Comparison of ENCODE assay signal across 26 mouse cellular contexts in genomic region chr5:53685623-53686022, GRCm38 (mm10). TPM values are rescaled to one million over a fixed set of nuclear protein-coding genes. Genes with fewer than 3 reads are reported as not detected.
DNase-seq lines count a peak whose midpoint lies in the region; ATAC-seq and TF ChIP-seq lines count a peak whose summit lies in the region.
"Had no signal": no experiment of that assay in that cellular context is flagged by ENCODE, and none has a peak within 500 bp of the region (broad histone marks: within the 10 kb centered on the region; RNA-seq: fewer than 3 reads in every experiment).

No protein-coding gene starts in this region.

- no peak overlapping the region for H3K4me3 ChIP-seq in liver, embryonic 12.5 days
- no peak overlapping the region for H3K4me3 ChIP-seq in liver, postnatal 0 days (ENCODE audit: low read depth, low read length)
- H3K4me3 ChIP-seq: forebrain, embryonic 10.5 days; forebrain, embryonic 13.5 days; heart, adult 2 months; heart, embryonic 10.5 days; heart, embryonic 13.5 days had no signal

- H3K36me3 ChIP-seq in liver, embryonic 12.5 days, result no peaks in the 10 kb centered on the region
- no peaks in the 10 kb centered on the region for H3K36me3 ChIP-seq in liver, postnatal 0 days (replicated peaks; ENCODE audit: insufficient read depth, low read length)
- H3K36me3 ChIP-seq: forebrain, embryonic 10.5 days; heart, embryonic 10.5 days; heart, embryonic 13.5 days had no signal

- TF ChIP-seq EP300 in liver, postnatal 0 days (IDR thresholded peaks at IDR 0.05; ENCODE audit: low read depth), result no peak

- no peak for DNase-seq in liver, postnatal 0 days
- no peak for DNase-seq in layer of hippocampus, adult 8-10 months (ENCODE audit: low spot score in 2 of 2)
- no peak for DNase-seq in adrenal gland, adult (ENCODE audit: inconsistent age in 2 of 2, low spot score in 1 of 2)
- DNase-seq: adrenal gland, postnatal 25 days; B cell, adult 2 months; cerebellum, adult 11-12 months; cerebellum, adult 8-10 months; cerebellum, postnatal 36 days; gastrocnemius, postnatal 10 days; gastrocnemius, postnatal 36 days; heart, adult 2 months; heart, postnatal 14 days; heart, postnatal 4 days had no signal

- no peaks in the 10 kb centered on the region for H3K27me3 ChIP-seq in liver, embryonic 12.5 days (replicated peaks)
- H3K27me3 ChIP-seq in liver, postnatal 0 days (ENCODE audit: insufficient read depth, low read length), result no peaks in the 10 kb centered on the region
- H3K27me3 ChIP-seq: forebrain, embryonic 13.5 days had no signal

- H3K27ac ChIP-seq in liver, embryonic 12.5 days, result no peak overlapping the region
- no peak overlapping the region for H3K27ac ChIP-seq in liver, postnatal 0 days (ENCODE audit: low read depth)
- H3K27ac ChIP-seq: forebrain, embryonic 10.5 days; forebrain, embryonic 13.5 days; heart, adult 2 months; heart, embryonic 10.5 days; heart, embryonic 13.5 days; hindbrain, embryonic 14.5 days; hindbrain, postnatal 0 days had no signal

- no peaks in the 10 kb centered on the region for H3K9me3 ChIP-seq in liver, embryonic 12.5 days (replicated peaks)
- H3K9me3 ChIP-seq in liver, postnatal 0 days (ENCODE audit: low read length), result no peaks in the 10 kb centered on the region
- H3K9me3 ChIP-seq: forebrain, embryonic 10.5 days; forebrain, embryonic 13.5 days; heart, embryonic 10.5 days; heart, embryonic 13.5 days had no signal

- ATAC-seq in liver, embryonic 12.5 days, result 0 out of 2 replicates have a peak, but pooled peaks have one; percentile 21
- ATAC-seq in liver, postnatal 0 days, result no peak
- ATAC-seq in common myeloid progenitor, adult 5-6 weeks (replicated peaks; ENCODE audit: low read depth, poor library complexity, severe bottlenecking), result 0 out of 2 replicates have a peak, but pooled peaks have one; percentile 11
- peak; percentile 73 for ATAC-seq in megakaryocyte-erythroid progenitor cell, adult 5-6 weeks (replicated peaks; ENCODE audit: low FRiP score, low TSS enrichment, poor library complexity, severe bottlenecking)
- ATAC-seq: forebrain, embryonic 13.5 days; forebrain, embryonic 16.5 days; hindbrain, postnatal 0 days had no signal

- no peaks in the 10 kb centered on the region for H3K4me1 ChIP-seq in liver, embryonic 12.5 days
- H3K4me1 ChIP-seq in liver, postnatal 0 days (ENCODE audit: insufficient read depth), result no peaks in the 10 kb centered on the region
- H3K4me1 ChIP-seq: forebrain, embryonic 10.5 days had no signal

- no peak overlapping the region for H3K4me2 ChIP-seq in liver, embryonic 12.5 days
- H3K4me2 ChIP-seq in liver, postnatal 0 days (ENCODE audit: low read depth, low read length), result no peak overlapping the region
- H3K4me2 ChIP-seq: forebrain, embryonic 13.5 days; heart, embryonic 13.5 days; hindbrain, embryonic 14.5 days had no signal

- H3K9ac ChIP-seq in liver, embryonic 12.5 days, result no peak overlapping the region
- no peak overlapping the region for H3K9ac ChIP-seq in liver, postnatal 0 days (replicated peaks)
- H3K9ac ChIP-seq: forebrain, embryonic 13.5 days; heart, embryonic 13.5 days; hindbrain, embryonic 14.5 days had no signal

- no peak for TF ChIP-seq CTCF in liver, postnatal 0 days (IDR thresholded peaks at IDR 0.05; ENCODE audit: low read depth)

- WGBS in liver, embryonic 12.5 days (ENCODE audit: insufficient replicate concordance), result 32% methylated on average over 4 of the region's 4 CpGs
- 44% methylated on average over 4 of the region's 4 CpGs for WGBS in liver, postnatal 0 days (ENCODE audit: insufficient replicate concordance)

RNA-seq across cellular contexts. Expression of gene Cckar, which starts 21.9 kb away (rescaled TPM):
- polyA plus RNA-seq in liver, embryonic 12.5 days (2016; fragmentation: Nextera tagmentation; extraction: Ambion mirVana), result 0.08 and 0.12 TPM in 2 replicates
- 0.12 and 0.19 TPM in 2 replicates for polyA plus RNA-seq in liver, postnatal 0 days (2015; fragmentation: Nextera tagmentation; extraction: Ambion mirVana)
- not detected in 2 replicates for total RNA-seq in common myeloid progenitor, adult 5-6 weeks (2017)
- not detected in 2 replicates for total RNA-seq in megakaryocyte-erythroid progenitor cell, adult 5-6 weeks (2014; fragmentation: Nextera tagmentation)
- not detected in 2 replicates for total RNA-seq in megakaryocyte-erythroid progenitor cell, adult 5-6 weeks (2017)
- not detected for total RNA-seq in layer of hippocampus, adult 8-10 months (2022)
- total RNA-seq: gastrocnemius, adult 18-20 months; gastrocnemius, postnatal 10 days; gastrocnemius, postnatal 36 days; granulocyte monocyte progenitor cell, adult 5-6 weeks; heart, adult 2 months; MEL had no signal
